Mouse (Mus musculus): Measurements from ENCODE around the gene Gab1.

- TF ChIP-seq CTCF (IDR thresholded peaks at IDR 0.05; ENCODE audit: extremely low read depth, insufficient read length, insufficient replicate concordance, low read depth, low read length) (no peak), POLR2A (IDR thresholded peaks at IDR 0.05; ENCODE audit: low read depth, low read length) (no peak)
Observed at GRCm38 (mm10) chr8:80899364-80899763, 19.0 kb upstream of the Gab1 start.

Measured in small intestine, adult 2 months (tissue).